Mouse (Mus musculus) G1E (cell line): ENCODE data around the gene Plcd3. TPM values are rescaled to one million over a fixed set of nuclear protein-coding genes. Genes with fewer than 3 reads are reported as not detected.

Source experiments
- ATAC-seq: 2 replicates; pipeline ENCODE4 v1.8.0; 2016; ENCODE audit warnings: mild to moderate bottlenecking; ENCODE audit not compliant: insufficient number of reproducible peaks, poor library complexity, low FRiP score, severe bottlenecking; ENCODE audit errors: extremely low read depth
- DNase-seq: peaks from one replicate; pipeline ENCODE4 v3.0.0; 2012; ENCODE audit warnings: low spot score
- H3K27me3 ChIP-seq: 2 replicates; pipeline ENCODE4 v1.6.1; 2012; ENCODE audit warnings: mild to moderate bottlenecking, low read length, inconsistent platforms; ENCODE audit not compliant: insufficient read depth
- H3K36me3 ChIP-seq: replicated peaks from 2 replicates; pipeline ENCODE3; 2012; ENCODE audit warnings: mild to moderate bottlenecking, inconsistent platforms
- H3K4me1 ChIP-seq: 2 replicates; pipeline ENCODE4 v1.6.1; 2012; ENCODE audit warnings: low read depth, low read length, inconsistent platforms, mixed read lengths; ENCODE audit not compliant: insufficient read depth
- H3K4me3 ChIP-seq: 2 replicates; pipeline ENCODE4 v1.5.1; 2012; ENCODE audit warnings: low read depth, mild to moderate bottlenecking, inconsistent platforms, low read length, moderate library complexity, mixed read lengths
- H3K9me3 ChIP-seq: replicated peaks from 2 replicates; pipeline ENCODE4 v1.6.1; 2012; ENCODE audit warnings: inconsistent platforms
- CTCF ChIP-seq: IDR thresholded peaks from 2 replicates; pipeline ENCODE4 v1.5.1; 2012; ENCODE audit warnings: low read depth, low read length, inconsistent platforms, mixed read lengths
- GATA1 ChIP-seq: IDR thresholded peaks from 2 replicates; pipeline ENCODE4 v1.6.1; 2012; ENCODE audit warnings: borderline replicate concordance, low read length, inconsistent platforms, mixed read lengths
- GATA2 ChIP-seq: IDR thresholded peaks from 2 replicates; pipeline ENCODE4 v1.6.1; 2012; ENCODE audit warnings: low read depth, low read length, inconsistent platforms, borderline replicate concordance
- POLR2AphosphoS5 ChIP-seq: IDR thresholded peaks from 2 replicates; pipeline ENCODE4 v1.6.1; 2012; ENCODE audit warnings: low read depth, low read length, inconsistent platforms; ENCODE audit not compliant: insufficient replicate concordance
- TAL1 ChIP-seq: conservative IDR thresholded peaks from 2 replicates; pipeline ENCODE4 v1.6.1; 2012; ENCODE audit warnings: low read depth, low read length, inconsistent platforms, mixed read lengths
- polyA plus RNA-seq: library from polyadenylated mRNA; stranded (reverse); fragments of >175 nt; gene quantifications from 2 replicates; pipeline ENCODE4 v1.2.3, GENCODE M21; 2012
- total RNA-seq, 2 experiments: library from RNA; stranded (forward) in 1 of 2; stranded (reverse) in 1 of 2; fragments of 200-1000 nt in 1 of 2; fragments of >200 nt in 1 of 2; fragmentation: Nextera tagmentation in 1 of 2; gene quantifications; 2 replicates each; pipeline ENCODE4 v1.2.3; 2014 to 2017

Gene Plcd3
- total and polyA plus RNA-seq, 3 experiments, result 0.11 TPM; not detected in 2

- no peak for TF ChIP-seq CTCF
- no peak for TF ChIP-seq POLR2AphosphoS5
- no peak for TF ChIP-seq GATA2
- TF ChIP-seq GATA1, result no peak
- TF ChIP-seq TAL1, result no peak
- ATAC-seq (no peak), DNase-seq (no peak)
- H3K9me3 ChIP-seq, result no peaks in the 10 kb centered on the region
- H3K27me3 ChIP-seq, result peaks cover 3% of the 10 kb centered on the region; the same call in 1 of the 2 replicates
- peaks cover 74% of the 10 kb centered on the region for H3K4me1 ChIP-seq
- peaks cover 38% of the 10 kb centered on the region for H3K36me3 ChIP-seq
- peak overlapping the region; percentile 66 for H3K4me3 ChIP-seq
Observed at GRCm38 (mm10) chr11:103133456-103134185, 32.2 kb upstream of the Plcd3 start.

- Histone ChIP-seq H3K4me1 (peaks cover 66% of the 10 kb centered on the region), H3K4me3 (peak overlapping the region; percentile 98), H3K9me3 (no peaks in the 10 kb centered on the region), H3K27me3 (no peaks in the 10 kb centered on the region), H3K36me3 (peaks cover 34% of the 10 kb centered on the region)
- ATAC-seq (peak; percentile 88), DNase-seq (peak; percentile 84)
- TF ChIP-seq GATA2, result no peak
- TF ChIP-seq CTCF, result no peak
Observed at GRCm38 (mm10) chr11:103132576-103133455, 31.4 kb upstream of the Plcd3 start.

GRCm38 (mm10) chr11:103131701-103132575 is 30.5 kb upstream of the Plcd3 start, which contains the start of gene Hexim2:
Gene Hexim2, plus strand, starts transcription at chr11:103132429.
- H3K4me1 ChIP-seq, result peaks cover 60% of the 10 kb centered on the region
- H3K36me3 ChIP-seq, result peaks cover 36% of the 10 kb centered on the region
- H3K4me3 ChIP-seq, result peak within 1 kb of the TSS; percentile 98
- DNase-seq, result peak; percentile 21
- TF ChIP-seq CTCF, result no peak
- no peak for TF ChIP-seq TAL1
- TF ChIP-seq GATA1, result no peak
- no peak for TF ChIP-seq POLR2AphosphoS5
- TF ChIP-seq GATA2, result no peak
- no peak for ATAC-seq
- no peaks in the 10 kb centered on the region for H3K27me3 ChIP-seq
- H3K9me3 ChIP-seq, result no peaks in the 10 kb centered on the region

- peaks cover 24% of the 10 kb centered on the region for H3K4me1 ChIP-seq
- DNase-seq (no peak), ATAC-seq (no peak)
- no peak for TF ChIP-seq CTCF
- no peak for TF ChIP-seq GATA1
- no peak for TF ChIP-seq GATA2
- no peak for TF ChIP-seq POLR2AphosphoS5
- no peak for TF ChIP-seq TAL1
- H3K27me3 ChIP-seq, result no peaks in the 10 kb centered on the region
- H3K9me3 ChIP-seq, result no peaks in the 10 kb centered on the region
- H3K4me3 ChIP-seq, result no peak overlapping the region
- peaks cover 19% of the 10 kb centered on the region for H3K36me3 ChIP-seq
Observed at GRCm38 (mm10) chr11:103120315-103120714, 18.9 kb upstream of the Plcd3 start.

- Histone ChIP-seq H3K36me3 (peaks cover 19% of the 10 kb centered on the region), H3K4me3 (no peak overlapping the region), H3K27me3 (no peaks in the 10 kb centered on the region), H3K4me1 (peaks cover 30% of the 10 kb centered on the region), H3K9me3 (no peaks in the 10 kb centered on the region)
- TF ChIP-seq GATA2 (no peak), GATA1 (no peak), TAL1 (no peak), POLR2AphosphoS5 (no peak), CTCF (no peak)
- ATAC-seq (no peak), DNase-seq (no peak)
Observed at GRCm38 (mm10) chr11:103119609-103120008, 18.2 kb upstream of the Plcd3 start.
